Mouse (Mus musculus) layer of hippocampus, postnatal 25 days (tissue): ENCODE measurements around the gene Amotl2. TPM values are rescaled to one million over a fixed set of nuclear protein-coding genes. Genes with fewer than 3 reads are reported as not detected.

Experiments used
- DNase-seq, 2 experiments: peaks; one replicate each; pipeline ENCODE4 v3.0.0; 2022; ENCODE audit warnings: mixed read lengths in 2 of 2, low spot score in 1 of 2; ENCODE audit errors: extremely low spot score in 1 of 2
- total RNA-seq, 2 experiments: library from RNA; stranded (reverse); gene quantifications; 2 replicates each; pipeline ENCODE4 v1.2.3; 2021

Amotl2 gene
- total RNA-seq = 10 to 100 TPM; 19.1 to 24.1 TPM

DNA sequence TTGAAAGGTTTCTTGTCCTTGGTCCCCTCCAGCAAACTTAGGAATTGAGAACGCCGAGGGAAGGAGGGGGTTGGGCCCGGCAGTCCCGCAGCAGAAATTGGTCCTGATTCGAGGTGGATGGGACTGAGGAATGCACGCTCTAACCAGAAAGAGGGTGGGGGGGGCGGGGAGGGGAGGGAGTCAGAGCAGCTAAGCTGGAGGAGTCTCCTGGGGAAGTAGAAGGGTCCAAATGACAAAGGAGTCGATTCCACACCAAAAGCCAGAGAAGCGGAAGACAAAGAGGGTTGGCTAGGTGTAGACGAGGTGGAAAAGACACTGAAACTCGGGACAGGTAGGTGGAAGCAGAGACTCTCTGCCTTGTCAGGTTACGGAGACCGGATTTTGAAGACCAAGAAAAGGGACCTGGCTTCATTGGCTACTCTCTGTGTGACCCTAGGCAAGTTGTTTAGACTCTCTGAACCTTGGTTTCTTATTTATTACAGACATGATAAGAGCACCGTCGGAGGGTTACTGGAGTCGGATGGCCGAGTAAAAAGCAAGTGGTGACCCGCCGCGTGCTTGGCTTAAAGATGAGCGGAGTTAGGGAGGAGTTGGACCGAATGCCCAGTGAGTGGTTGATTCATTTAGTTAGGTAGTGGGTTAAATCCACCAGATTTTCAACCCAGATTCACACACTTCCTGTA is at the start of gene Amotl2:
Amotl2 (plus strand) TSS at position 192 of the 683 bp plus-strand sequence.
- no peak for DNase-seq

DNA sequence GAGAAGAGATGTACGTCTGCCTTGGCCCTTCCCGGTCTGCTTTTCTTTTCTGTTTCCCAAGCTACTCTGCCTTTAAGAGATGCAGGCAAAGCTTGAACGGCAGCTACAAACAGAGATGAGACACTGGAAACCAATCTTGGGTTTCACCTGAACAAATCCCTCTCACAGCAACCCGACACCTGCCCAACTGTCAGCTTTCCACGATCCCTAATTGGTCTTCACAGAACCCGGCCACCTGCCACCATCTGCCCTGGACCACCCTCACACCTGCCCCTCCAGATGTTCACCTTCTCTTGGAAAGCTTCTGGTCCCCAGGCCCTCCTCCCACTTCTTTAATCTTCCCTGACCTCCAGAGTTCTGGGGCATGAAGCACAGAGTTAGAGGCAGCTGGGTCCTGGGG is 48.4 kb upstream of the Amotl2 start:
- DNase-seq = no peak

DNA sequence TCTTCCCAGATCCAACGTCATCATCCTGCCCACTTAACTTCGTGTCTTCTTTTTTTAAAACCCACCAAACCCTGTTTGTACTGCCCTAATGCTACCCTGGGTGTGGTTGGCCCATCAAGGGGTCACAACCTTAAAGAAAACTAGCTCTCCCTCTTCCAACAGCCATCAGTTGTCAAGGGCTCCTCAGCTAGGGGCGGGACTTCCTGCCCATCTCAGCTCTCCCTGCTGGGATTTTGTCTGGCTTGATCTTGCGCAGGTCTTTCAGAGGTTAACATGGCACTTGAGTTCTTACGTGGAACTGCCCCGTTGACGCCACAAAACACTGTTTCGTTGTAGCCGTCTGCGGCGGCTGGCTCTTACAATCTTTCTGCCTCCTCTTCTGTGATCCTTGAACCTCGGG is 47.6 kb upstream of the Amotl2 start:
- no peak for DNase-seq

DNA sequence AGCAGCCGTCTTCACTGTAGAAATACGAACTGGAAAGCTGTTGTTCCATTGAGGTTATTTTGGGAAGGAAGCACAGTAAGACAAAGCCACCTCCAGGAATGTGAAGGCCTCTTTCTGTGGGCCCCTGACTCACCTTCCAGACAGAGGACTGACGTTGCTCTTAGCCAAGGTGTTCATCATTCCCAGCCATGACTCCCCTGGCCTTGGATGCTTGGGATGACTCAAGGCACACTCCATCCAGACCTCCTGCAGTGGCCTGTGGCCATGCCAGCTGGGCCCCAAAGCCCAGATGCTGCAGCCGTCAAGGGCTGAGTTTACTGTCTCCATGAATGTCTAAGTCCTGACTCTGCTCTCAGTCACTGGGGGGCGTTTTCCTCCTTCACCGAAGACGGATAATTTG is 43.1 kb upstream of the Amotl2 start:
- DNase-seq = no peak

DNA sequence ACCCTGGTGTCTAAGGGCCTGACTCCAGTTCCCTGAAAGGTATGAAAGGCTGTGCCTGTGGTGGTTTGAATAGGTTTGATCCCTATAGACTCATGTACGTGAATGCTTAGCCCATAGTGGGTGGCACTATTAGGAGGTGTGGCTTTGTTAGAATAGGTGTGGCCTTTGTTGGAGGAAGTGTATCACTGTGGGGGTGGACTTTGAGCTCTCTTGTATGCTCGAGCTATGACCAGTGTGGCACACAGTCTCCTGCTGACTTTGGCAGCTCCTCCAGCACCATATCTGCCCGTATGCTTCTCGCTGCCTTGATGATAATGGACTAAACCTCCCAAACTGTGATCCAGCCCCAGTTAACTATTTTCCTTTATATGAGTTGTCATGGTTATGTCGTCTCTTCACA is 40.5 kb upstream of the Amotl2 start:
- no peak for DNase-seq

DNA sequence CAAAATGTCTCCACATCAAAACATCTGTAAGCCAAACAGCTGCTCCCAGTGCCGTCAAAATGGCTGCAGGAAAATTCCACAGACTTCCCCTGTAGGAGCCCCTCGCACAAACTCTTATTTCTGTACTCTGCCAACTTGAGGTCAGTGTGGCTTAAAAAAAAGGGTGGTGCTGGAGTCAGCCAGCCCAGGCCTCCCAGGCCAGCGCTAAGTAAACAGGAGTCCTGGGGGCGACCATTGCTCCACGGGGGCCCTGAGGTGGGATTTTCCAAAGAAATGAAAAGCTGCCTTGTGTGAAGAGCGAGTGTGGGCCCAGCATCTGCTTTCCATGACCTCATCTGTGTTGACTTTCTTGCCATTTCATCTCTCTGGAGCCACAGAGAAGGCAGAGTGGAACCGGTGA is 35.0 kb upstream of the Amotl2 start:
- no peak for DNase-seq

DNA sequence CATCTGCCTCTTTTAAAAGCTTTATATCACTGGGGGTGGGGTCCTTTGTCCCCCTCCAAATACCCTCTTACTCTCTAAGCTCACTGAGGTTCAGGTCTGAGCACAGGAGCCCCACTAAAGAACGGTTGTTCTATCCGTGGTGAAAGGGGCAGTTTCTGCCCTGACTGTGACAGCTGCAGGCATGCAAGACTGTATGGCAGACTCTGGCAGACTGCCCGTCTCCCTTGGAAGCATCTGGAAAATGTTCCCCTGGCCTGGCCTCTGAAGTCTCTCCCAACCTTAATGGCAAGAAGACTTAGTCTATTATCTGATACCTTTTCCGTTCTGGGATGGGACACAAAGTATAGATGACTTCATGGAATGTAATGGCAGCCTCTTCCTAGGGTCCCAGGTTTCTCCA is 28.5 kb upstream of the Amotl2 start:
- no peak for DNase-seq

DNA sequence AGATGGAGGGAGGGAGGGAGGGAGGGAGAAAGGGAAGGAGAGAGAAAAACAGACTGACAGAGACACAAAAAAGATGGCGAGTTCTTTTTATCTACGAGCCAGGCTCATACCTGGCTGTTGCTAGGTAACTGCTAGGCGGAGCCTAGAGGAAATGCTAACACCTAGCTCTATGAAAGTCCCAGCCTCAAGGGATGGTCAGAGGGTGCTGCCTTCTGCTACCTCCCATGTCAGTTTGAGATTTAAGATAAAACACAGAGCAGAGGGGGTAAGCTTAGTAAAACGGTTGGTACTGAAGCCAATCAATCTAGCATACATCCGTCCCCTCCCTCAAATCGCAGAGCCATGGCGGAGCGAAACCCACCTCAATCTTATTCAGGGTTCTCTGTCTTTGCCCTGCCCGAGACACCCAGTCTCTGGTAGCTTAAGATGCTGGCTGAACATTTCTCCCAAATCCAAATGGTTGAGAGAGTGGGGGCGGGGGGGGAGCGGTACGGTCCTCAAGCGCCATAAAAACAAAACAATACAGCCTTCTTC is 27.0 kb upstream of the Amotl2 start:
- peak in 1 of 2 experiments; percentile 15 for DNase-seq

DNA sequence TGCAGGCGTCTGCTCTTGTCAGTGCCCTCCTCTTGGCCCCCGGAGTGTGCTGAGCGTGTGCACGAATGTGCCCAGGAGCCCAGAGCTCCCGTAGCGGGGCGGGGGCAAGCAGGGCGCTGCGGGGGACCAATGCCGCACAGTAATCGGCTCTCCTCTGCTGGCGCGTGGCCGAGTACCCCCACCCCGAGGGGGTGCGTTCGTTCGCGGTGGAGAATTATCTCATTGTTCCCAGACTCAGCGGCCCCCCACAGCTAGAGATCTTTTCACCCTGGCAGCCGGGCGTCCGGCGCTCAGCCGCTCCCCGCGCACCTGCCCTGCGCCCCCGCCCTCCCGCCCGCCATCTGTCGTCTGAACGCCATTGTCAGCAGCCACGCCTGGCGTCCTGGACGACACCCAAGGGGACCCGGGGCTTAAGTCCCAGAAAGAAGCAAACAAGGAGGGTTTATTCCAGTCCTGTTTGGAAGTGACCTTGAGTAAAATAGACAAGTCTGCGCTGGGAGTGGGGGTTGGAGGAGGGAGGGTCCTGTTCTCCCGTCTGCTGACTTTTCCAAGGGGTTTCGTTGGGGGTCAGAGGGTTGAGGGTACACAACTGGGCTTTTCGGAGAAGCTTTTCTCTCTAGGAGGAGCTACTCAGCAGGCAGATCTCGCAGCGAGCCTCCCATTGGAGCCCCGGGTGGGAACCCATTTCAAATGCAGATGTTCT is 26.4 kb upstream of the Amotl2 start:
- peak; percentile 51 to 54 for DNase-seq

DNA sequence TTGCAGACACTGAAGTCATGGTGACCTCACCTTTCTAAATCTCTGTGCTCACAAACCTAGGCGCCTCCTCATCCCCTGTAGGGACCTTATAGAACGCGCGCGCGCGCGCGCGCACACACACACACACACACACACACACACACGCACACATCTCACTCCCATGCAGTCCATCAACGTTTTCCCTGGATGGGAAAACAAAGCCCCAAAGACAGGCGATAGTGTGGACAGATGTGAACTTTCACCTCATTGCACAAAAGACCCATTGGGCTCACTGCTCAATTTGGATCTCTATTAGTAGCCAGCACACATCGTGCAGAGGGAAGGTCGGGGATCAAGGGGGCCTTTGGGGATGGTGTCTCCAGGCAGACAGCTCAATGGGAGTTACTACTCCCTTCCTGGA is 25.6 kb upstream of the Amotl2 start:
- DNase-seq = no peak

DNA sequence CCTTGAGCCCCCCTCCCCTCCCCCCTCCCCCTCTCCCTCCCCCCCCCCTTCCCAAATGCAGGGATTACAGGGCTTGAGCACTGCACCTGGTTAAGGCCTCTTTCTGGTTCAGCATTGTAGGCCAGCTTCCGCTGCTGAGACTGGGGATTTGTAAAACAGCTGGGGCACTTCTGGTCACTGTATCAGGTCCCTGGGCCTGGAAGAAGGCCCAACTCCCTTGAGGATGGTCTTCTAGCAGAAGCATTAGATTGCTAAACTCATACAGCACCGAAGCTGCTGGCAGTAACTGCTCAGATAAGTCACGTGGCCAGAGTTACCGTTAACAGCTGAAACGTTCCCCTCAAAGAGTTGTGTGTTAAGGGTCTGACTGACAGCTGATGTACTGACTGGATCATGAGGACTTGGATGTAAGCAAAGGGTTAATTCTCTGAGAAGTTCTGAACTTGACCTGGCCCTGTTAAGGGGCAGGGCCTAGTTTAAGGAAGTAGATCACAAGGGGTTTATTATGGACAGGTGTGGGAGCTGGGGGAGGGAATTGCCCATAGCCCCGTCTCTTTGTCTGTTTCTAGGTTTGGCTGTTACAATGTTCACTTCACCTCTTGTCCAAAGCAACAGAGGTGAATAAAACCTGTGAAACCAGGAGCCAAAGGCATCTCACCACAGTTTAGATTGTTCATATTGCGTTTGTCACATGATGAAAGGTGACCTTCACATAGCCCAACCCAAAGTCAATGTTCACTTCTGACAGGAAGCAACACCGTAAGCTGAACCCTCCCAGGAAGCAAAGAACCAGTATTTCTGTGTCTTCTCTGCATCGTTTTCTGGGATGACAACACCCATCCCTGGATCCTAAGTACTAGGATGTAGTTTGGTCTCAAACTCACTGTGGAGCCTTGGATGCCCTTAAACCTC is 23.7 kb upstream of the Amotl2 start:
- DNase-seq = no peak

DNA sequence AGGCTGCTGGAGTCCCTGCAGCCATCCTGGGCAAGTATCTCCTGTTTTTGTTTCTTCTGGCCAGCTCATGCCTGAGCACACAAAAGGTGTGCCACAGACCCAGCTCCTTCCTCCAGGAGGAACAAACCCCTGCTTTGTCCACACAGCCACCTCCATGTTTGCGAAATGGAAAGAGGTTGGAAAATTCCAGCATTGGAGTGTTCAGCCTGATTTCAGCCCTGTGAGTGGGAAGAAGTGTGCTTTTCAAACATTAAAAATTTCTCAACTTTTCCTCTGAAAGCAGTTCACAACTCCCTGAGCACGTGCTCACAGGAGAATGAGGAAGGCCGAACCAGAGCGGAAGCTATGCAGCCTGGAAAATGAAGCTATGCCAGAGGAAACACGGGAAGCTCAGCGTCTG is 15.4 kb upstream of the Amotl2 start:
- no peak for DNase-seq

DNA sequence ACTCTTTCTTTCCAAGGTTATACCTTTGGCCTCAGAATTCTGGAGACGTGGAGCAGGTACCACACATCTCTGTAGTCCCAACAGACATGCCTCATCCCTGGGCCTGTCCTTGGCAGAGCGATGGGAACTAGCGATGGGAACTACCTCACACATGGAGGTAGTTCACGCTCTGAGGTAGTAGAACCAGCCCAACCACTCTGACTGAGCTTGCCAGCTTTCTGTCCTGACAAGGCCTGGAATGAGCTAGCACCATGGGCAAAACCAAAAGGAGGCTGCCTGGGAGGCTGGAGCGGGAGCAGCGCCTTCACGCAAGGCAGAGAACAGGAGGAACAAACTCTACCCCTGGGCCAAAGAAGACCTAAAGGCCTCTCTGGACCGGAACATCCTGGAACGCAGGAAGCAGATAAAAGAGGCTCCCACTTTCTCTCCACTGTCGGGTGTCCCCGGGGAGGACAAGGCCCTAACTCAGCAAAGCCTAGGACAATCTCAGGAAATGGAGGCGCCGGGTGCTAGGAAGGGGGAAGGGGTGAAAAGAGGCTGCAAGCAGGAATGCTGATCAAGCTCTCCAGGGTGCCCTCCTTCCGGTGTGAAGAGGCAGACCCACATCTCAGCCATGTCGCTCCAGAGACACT is 6.9 kb upstream of the Amotl2 start:
- DNase-seq = no peak

DNA sequence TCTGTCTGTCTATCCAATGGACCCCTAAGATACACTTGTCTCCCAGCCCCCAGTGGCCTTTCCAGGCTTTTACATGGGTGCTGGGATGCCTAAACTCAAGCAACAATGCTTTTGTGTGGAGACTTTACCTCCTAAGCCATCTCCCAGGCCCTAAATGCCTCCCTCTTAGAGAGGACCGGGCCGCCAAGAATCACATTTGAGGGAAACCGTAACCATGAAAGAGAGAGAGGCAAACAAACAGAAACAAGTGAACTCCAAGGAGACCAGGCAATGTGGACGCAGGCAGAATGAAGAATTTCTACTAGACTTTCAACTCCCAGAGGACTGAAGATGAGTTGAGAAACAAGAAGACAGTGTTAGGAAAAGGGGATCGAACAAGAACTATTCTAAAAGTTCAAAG is 6.0 kb upstream of the Amotl2 start:
- no peak for DNase-seq

DNA sequence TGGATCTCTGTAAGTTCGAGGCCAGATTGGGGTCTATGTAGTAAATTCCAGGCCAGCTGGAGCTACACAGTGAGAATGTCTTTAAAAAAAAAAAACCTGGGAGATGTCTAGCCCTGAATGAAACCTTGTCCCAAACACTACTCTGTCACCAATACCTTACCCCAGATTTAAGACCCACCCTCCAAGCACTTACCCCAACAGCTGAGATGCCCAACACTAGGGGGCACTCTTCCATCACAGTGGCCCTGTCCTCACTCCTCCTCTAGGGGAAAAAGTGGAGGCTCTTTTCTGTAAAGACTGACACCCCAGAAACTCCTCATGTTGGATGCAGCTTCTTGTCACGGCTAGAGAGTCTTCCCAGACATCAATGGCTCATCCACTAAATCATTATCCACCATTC is 2.7 kb upstream of the Amotl2 start:
- peak in 1 of 2 experiments; percentile 62 for DNase-seq

DNA sequence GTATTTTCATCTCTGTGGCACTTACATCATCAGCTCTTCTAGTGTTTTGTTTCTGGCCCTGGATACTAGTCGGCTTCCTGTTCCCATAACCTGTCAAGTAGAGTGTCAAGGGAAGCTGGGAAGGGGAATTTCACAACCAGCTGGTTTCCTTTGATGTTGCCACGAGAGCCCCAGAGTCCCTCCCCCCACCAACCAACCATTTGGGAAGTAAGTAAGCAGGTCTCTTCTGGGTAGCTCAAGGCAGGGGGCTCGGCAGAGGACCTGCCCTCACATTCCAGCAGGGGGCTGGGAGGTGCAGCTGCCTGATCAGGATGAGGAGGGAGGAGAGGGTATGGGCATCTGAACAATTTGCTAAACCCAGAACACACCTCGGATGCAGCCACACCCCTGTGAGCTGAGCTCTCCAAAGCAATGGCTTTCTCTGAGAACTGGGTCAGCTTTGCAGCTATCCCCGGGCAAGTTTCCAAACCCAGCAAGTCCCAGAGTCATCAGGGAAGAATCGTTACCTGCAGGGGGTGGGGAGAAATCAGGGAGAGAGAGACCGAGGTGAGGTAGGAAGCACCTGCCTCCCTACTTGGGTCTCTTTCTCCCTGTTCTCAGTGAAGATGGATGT is 1.5 kb upstream of the Amotl2 start:
- no peak for DNase-seq

DNA sequence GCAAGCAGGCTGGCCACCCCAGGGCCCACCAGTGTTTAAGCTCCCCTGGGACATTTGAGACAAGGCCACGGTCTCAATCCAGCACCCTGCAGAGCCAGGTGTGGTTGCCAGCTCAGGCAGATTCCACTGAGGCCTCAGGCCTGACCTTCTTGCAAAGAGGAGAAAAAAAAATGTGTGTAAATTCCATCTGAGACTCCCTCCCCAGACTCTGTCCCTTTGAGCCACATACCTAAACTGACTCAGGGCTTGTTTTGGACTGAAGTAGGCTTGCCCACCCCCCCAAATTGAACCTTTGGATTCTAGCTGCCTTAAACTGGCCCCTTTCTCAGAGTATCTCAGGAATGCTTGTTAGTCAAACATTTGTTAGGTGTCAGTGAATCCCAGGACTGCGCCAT is 969 bp upstream of the Amotl2 start:
- DNase-seq = no peak

DNA sequence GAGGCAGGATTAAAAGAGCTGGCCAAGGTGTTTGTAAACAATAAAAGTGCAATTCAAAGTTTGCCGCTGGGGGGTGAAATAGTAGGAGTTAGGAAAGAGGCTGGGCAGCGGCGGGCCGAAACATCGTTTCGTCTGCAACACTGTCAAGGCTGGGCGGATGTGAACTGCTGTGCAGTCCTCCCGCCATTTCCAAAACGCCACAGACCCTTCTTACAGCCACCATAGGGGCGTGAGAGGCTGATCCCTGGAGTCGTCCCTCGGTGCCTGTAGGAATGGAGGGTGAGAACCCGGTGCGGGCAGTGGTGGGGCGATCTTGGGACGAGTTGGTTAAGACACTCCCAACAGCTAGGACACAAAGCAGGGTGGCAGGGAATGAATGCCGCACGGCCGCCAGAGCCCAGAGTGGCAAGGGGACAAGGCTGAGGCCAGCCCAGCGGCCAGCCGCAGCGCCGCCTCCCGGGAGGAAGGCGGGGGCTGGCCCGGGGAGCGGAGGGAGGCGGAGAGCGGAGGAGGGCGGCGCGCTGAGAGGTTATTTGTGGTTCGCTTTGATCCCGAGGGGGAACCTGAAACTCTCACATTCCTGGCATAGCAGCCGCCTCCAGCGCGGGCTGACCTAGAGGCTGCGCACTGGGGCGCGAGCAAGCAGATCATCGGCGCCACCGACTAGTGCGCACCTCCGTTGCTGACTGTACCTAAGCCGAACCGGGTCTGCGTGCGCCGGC is 853 bp downstream of the Amotl2 start:
- peak; percentile 60 for DNase-seq

DNA sequence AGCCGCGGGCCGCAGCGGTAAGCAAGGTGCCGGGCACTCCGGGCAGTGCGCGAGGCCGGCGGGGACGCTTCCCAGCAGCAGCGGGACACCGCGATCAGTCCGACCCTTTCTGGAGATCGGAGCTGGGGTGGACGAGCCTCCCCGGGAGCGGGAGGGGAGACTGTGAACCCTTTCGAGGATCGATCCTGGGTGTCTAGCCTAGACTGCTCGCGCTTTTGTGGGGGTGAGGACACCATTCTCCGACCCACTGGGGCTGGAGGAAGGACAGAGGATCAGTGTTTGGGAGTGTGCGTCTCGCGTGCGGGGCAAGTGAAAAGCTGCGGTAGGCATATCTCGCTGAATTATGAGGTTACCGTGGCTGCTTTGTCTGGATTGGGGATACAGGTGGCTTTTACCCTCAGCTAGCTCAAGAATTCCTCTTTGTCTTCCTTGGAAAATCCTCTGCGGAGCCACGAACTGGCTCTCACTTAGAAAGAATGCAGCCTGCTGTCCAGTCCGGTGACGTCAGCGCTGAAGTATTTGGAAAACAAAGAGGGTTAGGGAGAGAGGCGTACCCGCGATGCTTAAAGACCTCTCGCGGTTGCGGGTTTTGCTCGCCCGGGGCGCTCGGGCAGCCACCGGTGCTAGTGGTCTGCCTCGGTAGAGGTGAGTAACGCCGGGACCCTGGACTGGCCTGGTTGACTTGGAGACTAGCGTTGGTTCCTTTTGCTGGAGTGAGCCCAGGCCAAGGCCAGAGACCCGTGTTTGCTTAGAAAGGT is 1.6 kb downstream of the Amotl2 start:
- DNase-seq = peak; percentile 41 to 52
